Mouse (Mus musculus) liver, adult 2 months (tissue): ENCODE measurements around the gene Syn3.

ENCODE experiments used
- CTCF ChIP-seq: fragments of 200-500 bp; IDR thresholded peaks from 2 replicates; pipeline ENCODE4 v1.5.1; 2011; ENCODE audit warnings: low read depth, low read length, control low read depth
- POLR2A ChIP-seq: fragments of 200-500 bp; IDR thresholded peaks from 2 replicates; pipeline ENCODE4 v1.6.1; 2011; ENCODE audit warnings: low read length, control low read depth; ENCODE audit not compliant: insufficient read depth; ENCODE audit errors: extremely low read depth

DNA sequence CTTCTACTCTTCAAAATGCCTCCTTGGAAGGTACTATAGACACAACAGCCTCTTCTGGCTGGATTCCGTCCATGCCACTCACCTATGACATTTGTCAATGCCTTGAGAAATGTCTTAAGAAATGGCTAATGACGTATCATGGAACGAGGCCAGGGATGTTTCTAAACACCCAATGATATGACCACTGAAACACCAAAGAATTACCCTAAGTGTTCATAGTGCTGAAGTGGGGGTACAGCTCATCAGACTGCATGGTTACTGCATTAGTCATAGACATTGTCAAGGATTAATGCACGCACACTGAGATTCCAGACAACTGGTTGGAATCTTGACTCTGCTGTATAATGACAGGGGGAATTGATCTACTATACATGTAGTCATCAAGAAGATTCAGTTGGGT, 325.4 kb downstream of the Syn3 start:
- TF ChIP-seq CTCF = no peak
- no peak for TF ChIP-seq POLR2A
